Mouse (Mus musculus) heart, adult 2 months (tissue): ENCODE measurements at regions not wholly inside any gene's neighbourhood (a gene's known extent, or its start where the extent isn't known, plus 50 kb on each side); places are given as distances from the start of the nearest gene placed in this dataset.

ENCODE experiments used
- DNase-seq, 2 experiments: peaks; one replicate each; pipeline ENCODE4 v3.0.0; 2021
- H3K27ac ChIP-seq: fragments of 200-600 bp; 2 replicates; pipeline ENCODE4 v1.8.1; 2022
- H3K27me3 ChIP-seq: fragments of 200-500 bp; 2 replicates; pipeline ENCODE4 v1.6.1; 2012; ENCODE audit warnings: mild to moderate bottlenecking, low read length, inconsistent platforms, mixed read lengths; ENCODE audit not compliant: control insufficient read depth, insufficient read depth
- H3K36me3 ChIP-seq: fragments of 200-500 bp; 2 replicates; pipeline ENCODE4 v1.6.1; 2012; ENCODE audit warnings: low read length, inconsistent platforms; ENCODE audit not compliant: control insufficient read depth, insufficient read depth
- H3K4me1 ChIP-seq: fragments of 200-500 bp; 2 replicates; pipeline ENCODE4 v1.6.1; 2011; ENCODE audit warnings: low read length; ENCODE audit not compliant: control insufficient read depth, insufficient read depth
- H3K4me3 ChIP-seq: fragments of 200-600 bp; 2 replicates; pipeline ENCODE4 v1.8.1; 2022
- H3K79me2 ChIP-seq: fragments of 200-500 bp; replicated peaks from 2 replicates; pipeline ENCODE4 v1.6.1; 2012; ENCODE audit warnings: mild to moderate bottlenecking, inconsistent platforms, low read length, moderate library complexity, mixed read lengths; ENCODE audit not compliant: control insufficient read depth, insufficient read depth
- H3K9ac ChIP-seq: fragments of 200-500 bp; 2 replicates; pipeline ENCODE4 v1.6.1; 2012; ENCODE audit warnings: low read depth, mild to moderate bottlenecking, control low read depth, inconsistent platforms, low read length, mixed read lengths
- CTCF ChIP-seq: fragments of 200-600 bp; IDR thresholded peaks from 2 replicates; pipeline ENCODE4 v1.8.1; 2022; ENCODE audit warnings: antibody characterized with exemption, mild to moderate bottlenecking, moderate library complexity
- EP300 ChIP-seq: fragments of 200-500 bp; IDR thresholded peaks from 2 replicates; pipeline ENCODE4 v1.6.1; 2011; ENCODE audit warnings: low read depth, low read length, control low read depth; ENCODE audit not compliant: insufficient read depth
- POLR2A ChIP-seq: fragments of 200-500 bp; IDR thresholded peaks from 2 replicates; pipeline ENCODE4 v1.6.1; 2011; ENCODE audit warnings: mild to moderate bottlenecking, low read depth, low read length, control low read depth; ENCODE audit not compliant: insufficient read depth
- WGBS: fragments of 180-500 bp; shearing (Covaris S2); methylation state at CpG from one replicate; pipeline ENCODE4 v1.1.7; 2018; 5-methylcytosine and 5-hydroxymethylcytosine counted together
- intact Hi-C: fragments of 180-260 bp; cut with DNase I; formaldehyde crosslinking; loops from one replicate; pipeline ENCODE4 v1.15.1; 2025

- no peaks in the 10 kb centered on the region for H3K79me2 ChIP-seq
- no peak overlapping the region for H3K4me3 ChIP-seq
- 76% methylated on average over 2 of the region's 2 CpGs for WGBS
- H3K27ac ChIP-seq, result no peak overlapping the region
- H3K27me3 ChIP-seq, result no peaks in the 10 kb centered on the region
- no peak overlapping the region for H3K9ac ChIP-seq
- no peaks in the 10 kb centered on the region for H3K36me3 ChIP-seq
- no peaks in the 10 kb centered on the region for H3K4me1 ChIP-seq
- DNase-seq, result no peak
- intact Hi-C loops, result no loop called here
- no peak for TF ChIP-seq CTCF
- no peak for TF ChIP-seq EP300
- TF ChIP-seq POLR2A, result no peak
Observed at GRCm38 (mm10) chr9:61268162-61268561, 104.0 kb upstream of the Tle3 start.

GRCm38 (mm10) chr9:61268681-61269080 lies 103.5 kb upstream of the Tle3 start:
- WGBS, result 84% methylated on average over 2 of the region's 2 CpGs
- Histone ChIP-seq H3K4me1 (no peaks in the 10 kb centered on the region), H3K36me3 (no peaks in the 10 kb centered on the region), H3K79me2 (no peaks in the 10 kb centered on the region), H3K27me3 (no peaks in the 10 kb centered on the region), H3K4me3 (no peak overlapping the region), H3K27ac (no peak overlapping the region), H3K9ac (no peak overlapping the region)
- intact Hi-C loops, result no loop called here
- TF ChIP-seq POLR2A, result no peak
- TF ChIP-seq CTCF, result no peak
- no peak for TF ChIP-seq EP300
- DNase-seq, result no peak

GRCm38 (mm10) chr9:61269151-61269870 lies 102.9 kb upstream of the Tle3 start:
- 90% methylated on average over 5 of the region's 5 CpGs for whole genome bisulfite sequencing
- Histone ChIP-seq H3K4me3 (no peak overlapping the region), H3K36me3 (no peaks in the 10 kb centered on the region), H3K27me3 (no peaks in the 10 kb centered on the region), H3K4me1 (no peaks in the 10 kb centered on the region), H3K79me2 (no peaks in the 10 kb centered on the region), H3K9ac (no peak overlapping the region), H3K27ac (no peak overlapping the region)
- no peak for DNase-seq
- TF ChIP-seq EP300 (no peak), CTCF (no peak), POLR2A (no peak)
- intact Hi-C loops, result no loop called here

GRCm38 (mm10) chr9:61271243-61271642 lies 100.9 kb upstream of the Tle3 start:
- H3K36me3 ChIP-seq, result no peaks in the 10 kb centered on the region
- H3K79me2 ChIP-seq, result no peaks in the 10 kb centered on the region
- TF ChIP-seq EP300 (no peak), POLR2A (no peak), CTCF (no peak)
- DNase-seq, result no peak
- H3K4me3 ChIP-seq, result no peak overlapping the region
- H3K27me3 ChIP-seq, result no peaks in the 10 kb centered on the region
- WGBS, result 89% methylated on average over 1 of the region's 1 CpGs
- intact Hi-C loops, result no loop called here
- no peak overlapping the region for H3K9ac ChIP-seq
- H3K27ac ChIP-seq, result no peak overlapping the region
- no peaks in the 10 kb centered on the region for H3K4me1 ChIP-seq

GRCm38 (mm10) chr9:61271769-61272352 lies 100.3 kb upstream of the Tle3 start:
- Histone ChIP-seq H3K4me1 (no peaks in the 10 kb centered on the region), H3K9ac (no peak overlapping the region), H3K36me3 (no peaks in the 10 kb centered on the region), H3K79me2 (no peaks in the 10 kb centered on the region), H3K27ac (no peak overlapping the region), H3K4me3 (no peak overlapping the region), H3K27me3 (no peaks in the 10 kb centered on the region)
- TF ChIP-seq CTCF (no peak), POLR2A (no peak), EP300 (no peak)
- 79% methylated on average over 5 of the region's 5 CpGs for WGBS
- intact Hi-C loops, result no loop called here
- no peak for DNase-seq

- no peaks in the 10 kb centered on the region for H3K79me2 ChIP-seq
- TF ChIP-seq CTCF, result no peak
- TF ChIP-seq EP300, result no peak
- TF ChIP-seq POLR2A, result no peak
- H3K4me3 ChIP-seq, result no peak overlapping the region
- H3K9ac ChIP-seq, result no peak overlapping the region
- WGBS, result 83% methylated on average over 9 of the region's 9 CpGs
- no peaks in the 10 kb centered on the region for H3K36me3 ChIP-seq
- no peak for DNase-seq
- peaks cover 3% of the 10 kb centered on the region for H3K4me1 ChIP-seq
- no peaks in the 10 kb centered on the region for H3K27me3 ChIP-seq
- H3K27ac ChIP-seq, result no peak overlapping the region
- intact Hi-C loops, result no loop called here
Observed at GRCm38 (mm10) chr9:61274020-61274419, 98.1 kb upstream of the Tle3 start.
